Mouse (Mus musculus): ENCODE measurements around the gene Brd3. TPM values are rescaled to one million over a fixed set of nuclear protein-coding genes. Genes with fewer than 3 reads are reported as not detected.

Gene Brd3
- polyA plus RNA-seq, 1 experiment: not detected

- TF ChIP-seq POLR2A (IDR thresholded peaks at IDR 0.05; ENCODE audit: insufficient read depth, low read depth, low read length) (no peak), CTCF (IDR thresholded peaks at IDR 0.05; ENCODE audit: insufficient read depth, low read depth, low read length) (no peak)
- Histone ChIP-seq H3K4me3 (ENCODE audit: insufficient read depth, low read depth, low read length) (peak overlapping the region; percentile 39), H3K4me1 (ENCODE audit: control insufficient read depth, insufficient read depth, low read length) (peaks cover 5% of the 10 kb centered on the region; the same call in 1 of the 2 replicates), H3K27ac (ENCODE audit: insufficient read depth, low read depth, low read length) (no peak overlapping the region)
- 22% methylated on average over 23 of the region's 23 CpGs for WGBS
Observed at GRCm38 (mm10) chr2:27496391-27497028, 11.0 kb downstream of the Brd3 start.

- Histone ChIP-seq H3K27ac (ENCODE audit: insufficient read depth, low read depth, low read length) (no peak overlapping the region), H3K4me1 (ENCODE audit: control insufficient read depth, insufficient read depth, low read length) (peaks cover 5% of the 10 kb centered on the region; the same call in 1 of the 2 replicates), H3K4me3 (ENCODE audit: insufficient read depth, low read depth, low read length) (no peak overlapping the region)
- 95% methylated on average over 3 of the region's 3 CpGs for WGBS
- TF ChIP-seq POLR2A (IDR thresholded peaks at IDR 0.05; ENCODE audit: insufficient read depth, low read depth, low read length) (no peak), CTCF (IDR thresholded peaks at IDR 0.05; ENCODE audit: insufficient read depth, low read depth, low read length) (no peak)
Observed at GRCm38 (mm10) chr2:27493971-27494370, 13.5 kb downstream of the Brd3 start.

- H3K4me1 ChIP-seq (ENCODE audit: control insufficient read depth, insufficient read depth, low read length): no peaks in the 10 kb centered on the region
- TF ChIP-seq POLR2A (IDR thresholded peaks at IDR 0.05; ENCODE audit: insufficient read depth, low read depth, low read length) (no peak), CTCF (IDR thresholded peaks at IDR 0.05; ENCODE audit: insufficient read depth, low read depth, low read length) (no peak)
- 98% methylated on average over 2 of the region's 2 CpGs for WGBS
- no peak overlapping the region for H3K4me3 ChIP-seq (ENCODE audit: insufficient read depth, low read depth, low read length)
- no peak overlapping the region for H3K27ac ChIP-seq (ENCODE audit: insufficient read depth, low read depth, low read length)
Observed at GRCm38 (mm10) chr2:27490939-27491338, 16.5 kb downstream of the Brd3 start.

GRCm38 (mm10) chr2:27488362-27488761 lies 19.1 kb downstream of the Brd3 start:
- no peak for TF ChIP-seq CTCF (IDR thresholded peaks at IDR 0.05; ENCODE audit: insufficient read depth, low read depth, low read length)
- no peak for TF ChIP-seq POLR2A (IDR thresholded peaks at IDR 0.05; ENCODE audit: insufficient read depth, low read depth, low read length)
- H3K4me3 ChIP-seq (ENCODE audit: insufficient read depth, low read depth, low read length): no peak overlapping the region
- 96% methylated on average over 1 of the region's 1 CpGs for WGBS
- H3K4me1 ChIP-seq (ENCODE audit: control insufficient read depth, insufficient read depth, low read length): no peaks in the 10 kb centered on the region
- no peak overlapping the region for H3K27ac ChIP-seq (ENCODE audit: insufficient read depth, low read depth, low read length)

- Histone ChIP-seq H3K4me3 (ENCODE audit: insufficient read depth, low read depth, low read length) (no peak overlapping the region), H3K4me1 (ENCODE audit: control insufficient read depth, insufficient read depth, low read length) (no peaks in the 10 kb centered on the region), H3K27ac (ENCODE audit: insufficient read depth, low read depth, low read length) (no peak overlapping the region)
- TF ChIP-seq CTCF (IDR thresholded peaks at IDR 0.05; ENCODE audit: insufficient read depth, low read depth, low read length) (no peak), POLR2A (IDR thresholded peaks at IDR 0.05; ENCODE audit: insufficient read depth, low read depth, low read length) (no peak)
- WGBS: 87% methylated on average over 3 of the region's 4 CpGs
Observed at GRCm38 (mm10) chr2:27487336-27488049, 20.0 kb downstream of the Brd3 start.

- H3K27ac ChIP-seq (ENCODE audit: insufficient read depth, low read depth, low read length): no peak overlapping the region
- no peaks in the 10 kb centered on the region for H3K4me1 ChIP-seq (ENCODE audit: control insufficient read depth, insufficient read depth, low read length)
- H3K4me3 ChIP-seq (ENCODE audit: insufficient read depth, low read depth, low read length): no peak overlapping the region
- WGBS: 72% methylated on average over 4 of the region's 4 CpGs
- TF ChIP-seq CTCF (IDR thresholded peaks at IDR 0.05; ENCODE audit: insufficient read depth, low read depth, low read length): no peak
- no peak for TF ChIP-seq POLR2A (IDR thresholded peaks at IDR 0.05; ENCODE audit: insufficient read depth, low read depth, low read length)
Observed at GRCm38 (mm10) chr2:27486725-27487124, 20.7 kb downstream of the Brd3 start.

- WGBS: 78% methylated on average over 7 of the region's 7 CpGs
- no peak overlapping the region for H3K27ac ChIP-seq (ENCODE audit: insufficient read depth, low read depth, low read length)
- no peak for TF ChIP-seq CTCF (IDR thresholded peaks at IDR 0.05; ENCODE audit: insufficient read depth, low read depth, low read length)
- TF ChIP-seq POLR2A (IDR thresholded peaks at IDR 0.05; ENCODE audit: insufficient read depth, low read depth, low read length): no peak
- H3K4me3 ChIP-seq (ENCODE audit: insufficient read depth, low read depth, low read length): no peak overlapping the region
- H3K4me1 ChIP-seq (ENCODE audit: control insufficient read depth, insufficient read depth, low read length): no peaks in the 10 kb centered on the region
Observed at GRCm38 (mm10) chr2:27482265-27482861, 25.1 kb downstream of the Brd3 start.

GRCm38 (mm10) chr2:27480367-27480766 lies 27.1 kb downstream of the Brd3 start:
- 82% methylated on average over 4 of the region's 4 CpGs for WGBS
- no peak overlapping the region for H3K4me3 ChIP-seq (ENCODE audit: insufficient read depth, low read depth, low read length)
- H3K4me1 ChIP-seq (ENCODE audit: control insufficient read depth, insufficient read depth, low read length): peaks cover 5% of the 10 kb centered on the region
- H3K27ac ChIP-seq (ENCODE audit: insufficient read depth, low read depth, low read length): no peak overlapping the region
- no peak for TF ChIP-seq CTCF (IDR thresholded peaks at IDR 0.05; ENCODE audit: insufficient read depth, low read depth, low read length)
- TF ChIP-seq POLR2A (IDR thresholded peaks at IDR 0.05; ENCODE audit: insufficient read depth, low read depth, low read length): no peak

- TF ChIP-seq CTCF (IDR thresholded peaks at IDR 0.05; ENCODE audit: insufficient read depth, low read depth, low read length) (no peak), POLR2A (IDR thresholded peaks at IDR 0.05; ENCODE audit: insufficient read depth, low read depth, low read length) (no peak)
- WGBS: 78% methylated on average over 4 of the region's 4 CpGs
- H3K4me3 ChIP-seq (ENCODE audit: insufficient read depth, low read depth, low read length): no peak overlapping the region
Observed at GRCm38 (mm10) chr2:27479821-27480220, 27.6 kb downstream of the Brd3 start.

More at GRCm38 (mm10) chr2:27479821-27480220, 27.6 kb downstream of the Brd3 start:
- Histone ChIP-seq H3K27ac (ENCODE audit: insufficient read depth, low read depth, low read length) (no peak overlapping the region), H3K4me1 (ENCODE audit: control insufficient read depth, insufficient read depth, low read length) (peaks cover 5% of the 10 kb centered on the region)

Measured in olfactory bulb, adult 2 months (tissue).